In genomic region chr1:133048690-133049089, GRCm38 (mm10) we compare ENCODE assay signal across 12 mouse cellular contexts. TPM values are rescaled to one million over a fixed set of nuclear protein-coding genes. Genes with fewer than 3 reads are reported as not detected.
A peak's percentile ranks its signal among the peaks of the same experiment; 100 is the strongest.
DNase-seq lines count a peak whose midpoint lies in the region; ATAC-seq and TF ChIP-seq lines count a peak whose summit lies in the region.
"Had no signal": no experiment of that assay in that cellular context is flagged by ENCODE, and none has a peak within 500 bp of the region (broad histone marks: within the 10 kb centered on the region; RNA-seq: fewer than 3 reads in every experiment).

No protein-coding gene starts in this region.

- H3K4me1 ChIP-seq in forebrain, embryonic 14.5 days (ENCODE audit: control insufficient read depth, insufficient read depth, low read length), result peaks cover 32% of the 10 kb centered on the region
- H3K4me1 ChIP-seq in hindbrain, embryonic 16.5 days (ENCODE audit: control insufficient read depth, insufficient read depth, low read depth, low read length), result peaks cover 29% of the 10 kb centered on the region
- H3K4me1 ChIP-seq in neural tube, embryonic 15.5 days, result peaks cover 54% of the 10 kb centered on the region

- TF ChIP-seq CTCF in left cerebral cortex, adult 2 months (IDR thresholded peaks at IDR 0.05), result no peak

- no peak overlapping the region for H3K4me3 ChIP-seq in left cerebral cortex, adult 2 months
- H3K4me3 ChIP-seq in forebrain, embryonic 14.5 days (ENCODE audit: low read depth, low read length), result no peak overlapping the region
- H3K4me3 ChIP-seq in hindbrain, embryonic 16.5 days (ENCODE audit: low read length), result no peak overlapping the region
- no peak overlapping the region for H3K4me3 ChIP-seq in neural tube, embryonic 15.5 days (replicated peaks)

- 0 out of 2 replicates have a peak overlapping the region, but pooled peaks have one; percentile 33 for H3K27ac ChIP-seq in left cerebral cortex, adult 2 months
- H3K27ac ChIP-seq in forebrain, embryonic 14.5 days (ENCODE audit: low read depth, low read length), result no peak overlapping the region
- H3K27ac ChIP-seq in hindbrain, embryonic 16.5 days (ENCODE audit: low read depth, low read length), result no peak overlapping the region
- no peak overlapping the region for H3K27ac ChIP-seq in neural tube, embryonic 15.5 days (replicated peaks)
- H3K27ac ChIP-seq: limb, embryonic 12.5 days; lung, embryonic 15.5 days had no signal

- no peaks in the 10 kb centered on the region for H3K27me3 ChIP-seq in forebrain, embryonic 14.5 days (replicated peaks; ENCODE audit: control insufficient read depth, insufficient read depth, low read length)
- H3K27me3 ChIP-seq in hindbrain, embryonic 16.5 days (replicated peaks; ENCODE audit: control insufficient read depth, insufficient read depth, low read length), result no peaks in the 10 kb centered on the region
- H3K27me3 ChIP-seq in neural tube, embryonic 15.5 days (replicated peaks), result no peaks in the 10 kb centered on the region
- H3K27me3 ChIP-seq: limb, embryonic 12.5 days had no signal

- no peaks in the 10 kb centered on the region for H3K36me3 ChIP-seq in forebrain, embryonic 14.5 days (ENCODE audit: control insufficient read depth, insufficient read depth, low read length)
- no peaks in the 10 kb centered on the region for H3K36me3 ChIP-seq in hindbrain, embryonic 16.5 days (ENCODE audit: control insufficient read depth, insufficient read depth, low read length)
- no peaks in the 10 kb centered on the region for H3K36me3 ChIP-seq in neural tube, embryonic 15.5 days
- H3K36me3 ChIP-seq: limb, embryonic 12.5 days; lung, embryonic 15.5 days had no signal

- no peaks in the 10 kb centered on the region for H3K9me3 ChIP-seq in forebrain, embryonic 14.5 days (replicated peaks; ENCODE audit: control insufficient read depth, low read length)
- H3K9me3 ChIP-seq in hindbrain, embryonic 16.5 days (ENCODE audit: control insufficient read depth, low read length), result no peaks in the 10 kb centered on the region
- no peaks in the 10 kb centered on the region for H3K9me3 ChIP-seq in neural tube, embryonic 15.5 days (replicated peaks)
- H3K9me3 ChIP-seq: limb, embryonic 12.5 days; lung, embryonic 15.5 days had no signal

- peak overlapping the region; percentile 85 for H3K4me2 ChIP-seq in forebrain, embryonic 14.5 days (ENCODE audit: low read length)
- peak overlapping the region; percentile 25 for H3K4me2 ChIP-seq in hindbrain, embryonic 16.5 days (ENCODE audit: low read length)
- H3K4me2 ChIP-seq in neural tube, embryonic 15.5 days, result peak overlapping the region; percentile 73
- H3K4me2 ChIP-seq: lung, embryonic 15.5 days had no signal

- no peak for ATAC-seq in forebrain, embryonic 14.5 days
- ATAC-seq in hindbrain, embryonic 16.5 days, result no peak
- ATAC-seq in neural tube, embryonic 15.5 days (ENCODE audit: low FRiP score), result no peak
- no peak for ATAC-seq in erythroblast, adult 5-6 weeks (replicated peaks; ENCODE audit: low FRiP score, poor library complexity, severe bottlenecking)

- peak overlapping the region; percentile 41; the same call in 1 of the 2 replicates for H3K9ac ChIP-seq in forebrain, embryonic 14.5 days (ENCODE audit: low read length)
- no peak overlapping the region for H3K9ac ChIP-seq in hindbrain, embryonic 16.5 days (ENCODE audit: low read depth, low read length)
- H3K9ac ChIP-seq in neural tube, embryonic 15.5 days (replicated peaks), result no peak overlapping the region
- H3K9ac ChIP-seq: limb, embryonic 12.5 days; lung, embryonic 15.5 days had no signal

- no peak for DNase-seq in left cerebral cortex, adult 2 months (ENCODE audit: extremely low spot score in 1 of 2, low spot score in 2 of 2)
- no peak for DNase-seq in left cerebral cortex, postnatal 36 days (ENCODE audit: low spot score in 2 of 2)
- no peak for DNase-seq in forebrain, embryonic 14.5 days (ENCODE audit: low spot score)
- no peak for DNase-seq in testis, postnatal 14 days (ENCODE audit: low spot score)
- DNase-seq: cerebellum, adult 2 months; gastrocnemius, postnatal 10 days; kidney, adult 11 months had no signal

- 16% methylated on average over 2 of the region's 2 CpGs for whole genome bisulfite sequencing in forebrain, embryonic 14.5 days
- 12% methylated on average over 2 of the region's 2 CpGs for WGBS in hindbrain, embryonic 16.5 days
- WGBS in neural tube, embryonic 15.5 days, result 18% methylated on average over 2 of the region's 2 CpGs

- intact Hi-C loops in left cerebral cortex, adult 2 months (cut with DNase I), result loop anchor here (10.0 kb wide), 1 partner anchor 316 kb away; the partner anchor contains the start of gene Etnk2
- intact Hi-C loops in left cerebral cortex, postnatal 36 days (cut with DNase I), result loop anchor here (5.0 to 10.0 kb wide), 2 partner anchors 39 to 256 kb away; partner anchors contain the start of gene Golt1a

RNA-seq across cellular contexts. Expression of gene Pik3c2b, which starts 3.2 kb away (rescaled TPM):
- total RNA-seq in left cerebral cortex, adult 2 months (2021), result 10 to 100 TPM; 13.2 to 17.7 TPM
- total RNA-seq in left cerebral cortex, postnatal 36 days (2021), result 10 to 100 TPM; 12.4 to 18.6 TPM
- polyA plus RNA-seq in forebrain, embryonic 14.5 days (2014; fragmentation: Nextera tagmentation; extraction: Ambion mirVana), result 9.6 and 11.6 TPM in 2 replicates
- 10.3 and 11.4 TPM in 2 replicates for polyA plus RNA-seq in hindbrain, embryonic 16.5 days (2015; fragmentation: Nextera tagmentation; extraction: Ambion mirVana)
- 10.6 and 11.1 TPM in 2 replicates for polyA plus RNA-seq in neural tube, embryonic 15.5 days (2015; fragmentation: Nextera tagmentation; extraction: Ambion mirVana)
- 0.38 and 0.84 TPM in 2 replicates for total RNA-seq in erythroblast, adult 5-6 weeks (2015; ENCODE audit: low replicate concordance)
- 0.17 and 0.56 TPM in 2 replicates for total RNA-seq in erythroblast, adult 5-6 weeks (2017; ENCODE audit: low replicate concordance)

RNA-seq across cellular contexts. Expression of gene Mdm4, which starts 18.3 kb away (rescaled TPM):
- 10 to 100 TPM; 79.0 to 85.9 TPM for total RNA-seq in left cerebral cortex, adult 2 months (2021)
- total RNA-seq in left cerebral cortex, postnatal 36 days (2021), result 10 to 100 TPM; 63.2 to 91.1 TPM
- 35.7 and 47.9 TPM in 2 replicates for polyA plus RNA-seq in forebrain, embryonic 14.5 days (2014; fragmentation: Nextera tagmentation; extraction: Ambion mirVana)
- 30.2 and 30.3 TPM in 2 replicates for polyA plus RNA-seq in hindbrain, embryonic 16.5 days (2015; fragmentation: Nextera tagmentation; extraction: Ambion mirVana)
- 30.1 and 33.0 TPM in 2 replicates for polyA plus RNA-seq in neural tube, embryonic 15.5 days (2015; fragmentation: Nextera tagmentation; extraction: Ambion mirVana)
- 38.2 and 53.6 TPM in 2 replicates for total RNA-seq in erythroblast, adult 5-6 weeks (2015; ENCODE audit: low replicate concordance)
- total RNA-seq in erythroblast, adult 5-6 weeks (2017; ENCODE audit: low replicate concordance), result 69.9 and 74.2 TPM in 2 replicates

Comparison
In these comparisons a context has a peak if more than half of its experiments do, and no peak if none do; other contexts are left out.
1. H3K4me2 ChIP-seq: peak in every context shown above with its lines; median percentile 85 in forebrain, embryonic 14.5 days; 73 in neural tube, embryonic 15.5 days; 25 in hindbrain, embryonic 16.5 days.
2. RNA of gene Pik3c2b, which starts 3.2 kb away (total RNA-seq): 12.4 to 18.6 TPM in left cerebral cortex, postnatal 36 days and 13.2 to 17.7 TPM in left cerebral cortex, adult 2 months; 0.17 to 0.84 TPM in erythroblast, adult 5-6 weeks; every median in the first group is over 4 times any median in the second.